Mouse (Mus musculus) Patski (cell line): ENCODE data around the gene Ccdc117. TPM values are rescaled to one million over a fixed set of nuclear protein-coding genes. Genes with fewer than 3 reads are reported as not detected.

Experiments used
- ATAC-seq: fragments of 100-300 bp; one replicate; pipeline ENCODE4 v1.8.0; 2021
- CTCF ChIA-PET: fragments of 350-600 bp; sonication (Branson Sonifier 250); formaldehyde crosslinking; loops from one replicate; lab custom pipeline; 2022; ENCODE audit warnings: inconsistent platforms; lab: Charles Lee
- POLR2A ChIA-PET: fragments of 350-600 bp; sonication (Branson Sonifier 250); formaldehyde crosslinking; loops from one replicate; lab custom pipeline; 2022; ENCODE audit warnings: antibody characterized with exemption, inconsistent platforms; lab: Charles Lee
- DNase-seq: peaks from one replicate; pipeline ENCODE4 v3.0.0-alpha.2; 2011; ENCODE audit warnings: low read depth, low spot score
- H3K27me3 ChIP-seq: fragments of 371-371 bp; one replicate; pipeline ENCODE4 v1.5.1; 2021
- CTCF ChIP-seq: fragments of 100-300 bp; IDR thresholded peaks from one replicate; pipeline ENCODE4 v1.5.1; 2021
- in situ Hi-C: fragments of 300-500 bp; cut with MboI; formaldehyde crosslinking; loops from 3 replicates; pipeline ENCODE4 v1.11.1; 2018; ENCODE audit warnings: low pct_unique_long_range_greater_than_20kb, mixed read lengths
- polyA plus RNA-seq: library from polyadenylated mRNA; unstranded; gene quantifications from one replicate; pipeline ENCODE4 v1.2.3, GENCODE M21; 2021

Ccdc117 gene
- polyA plus RNA-seq, 1 experiment from 2014 or later, result 17.8 TPM

GRCm38 (mm10) chr11:5485193-5486011 lies 56.6 kb downstream of the Ccdc117 start:
- in situ Hi-C loops, result loop anchor here (5.0 to 25.0 kb wide), 5 partner anchors 37 to 427 kb away; partner anchors contain the start of genes Dbnl and Xbp1
- peak; percentile 90 for TF ChIP-seq CTCF
- peaks cover 6% of the 10 kb centered on the region for H3K27me3 ChIP-seq
- ATAC-seq (peak; percentile 51), DNase-seq (peak; percentile 39)
- ChIA-PET CTCF (interaction anchor here (0.7 to 1.6 kb wide), 6 partner anchors 16 to 370 kb away, joined by 3 to 8 read pairs (median 4); partner anchors contain the start of gene Ccdc117), POLR2A (no interaction called here)

- ATAC-seq (no peak), DNase-seq (no peak)
- no peak for TF ChIP-seq CTCF
- H3K27me3 ChIP-seq, result peaks cover 6% of the 10 kb centered on the region
- ChIA-PET CTCF (no interaction called here), POLR2A (no interaction called here)
- in situ Hi-C loops, result loop anchor here (5.0 to 25.0 kb wide), 4 partner anchors 300 to 430 kb away; partner anchors contain the start of gene Dbnl
Measured at GRCm38 (mm10) chr11:5482581-5482980, 59.4 kb downstream of the Ccdc117 start.

Other genes starting within 250 kb of the Ccdc117 start
- 10.7 TPM for gene Znrf3, start 97.3 kb downstream of the Ccdc117 start, polyA plus RNA-seq
- 115 TPM for gene Xbp1, start 21.5 kb downstream of the Ccdc117 start, polyA plus RNA-seq
- gene Ankrd36, start 27.5 kb upstream of the Ccdc117 start, polyA plus RNA-seq, result not detected
- gene Mrps24, start 173.5 kb upstream of the Ccdc117 start, polyA plus RNA-seq, result 98.7 TPM
- gene Urgcp, start 220.2 kb upstream of the Ccdc117 start, polyA plus RNA-seq, result 25.5 TPM
- 120 TPM for gene Dbnl, start 246.3 kb upstream of the Ccdc117 start, polyA plus RNA-seq